Mouse (Mus musculus) embryonic fibroblast, embryonic 13.5 days (primary cell): Measurements from ENCODE around the gene Itgam. TPM values are rescaled to one million over a fixed set of nuclear protein-coding genes. Genes with fewer than 3 reads are reported as not detected.

Source experiments
- H3K27ac ChIP-seq: 2 replicates; pipeline ENCODE4 v1.5.1; 2012; ENCODE audit warnings: low read length, control low read depth, inconsistent platforms; ENCODE audit not compliant: insufficient read depth
- H3K4me1 ChIP-seq: 2 replicates; pipeline ENCODE4 v1.6.1; 2011; ENCODE audit warnings: low read length; ENCODE audit not compliant: control insufficient read depth, insufficient read depth
- H3K4me3 ChIP-seq: 2 replicates; pipeline ENCODE4 v1.5.1; 2011; ENCODE audit warnings: mild to moderate bottlenecking, control low read depth, low read length; ENCODE audit not compliant: insufficient read depth
- CTCF ChIP-seq: IDR thresholded peaks from 2 replicates; pipeline ENCODE4 v1.5.1; 2011; ENCODE audit warnings: mild to moderate bottlenecking, control low read depth, low read length, moderate library complexity, borderline replicate concordance; ENCODE audit not compliant: insufficient read depth
- POLR2A ChIP-seq: IDR thresholded peaks from 2 replicates; pipeline ENCODE4 v1.6.1; 2011; ENCODE audit warnings: low read depth, mild to moderate bottlenecking, control low read depth, low read length, moderate library complexity
- polyA plus RNA-seq: library from polyadenylated mRNA; stranded (reverse); fragments of >200 nt; gene quantifications from 2 replicates; pipeline ENCODE4 v1.2.4, GENCODE M21; 2011; ENCODE audit warnings: low read depth; ENCODE audit not compliant: missing spikeins, insufficient read length

The Itgam gene
- polyA plus RNA-seq, 1 experiment = 1.8 TPM

DNA sequence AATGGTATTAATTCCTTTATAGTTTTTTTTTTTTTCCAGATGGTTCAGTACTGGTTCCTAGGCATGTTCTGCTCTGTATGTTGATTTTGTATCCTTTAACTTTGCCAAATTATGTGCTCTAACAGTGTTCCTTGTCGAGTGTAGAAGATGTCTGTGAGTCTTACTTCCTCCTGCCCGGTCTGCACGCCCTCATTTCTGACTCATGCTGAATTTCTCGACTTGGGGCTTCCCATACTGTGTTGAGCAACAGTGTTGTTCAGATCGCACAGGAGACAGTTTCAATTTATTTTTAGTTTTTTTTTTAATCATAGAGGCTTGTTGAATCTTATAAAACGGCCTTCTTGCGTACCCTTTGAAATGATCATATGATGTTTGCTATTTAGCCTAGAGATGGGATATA, 26.7 kb downstream of the Itgam start:
- H3K4me3 ChIP-seq = no peak overlapping the region
- no peak for TF ChIP-seq CTCF
- TF ChIP-seq POLR2A = no peak
- no peaks in the 10 kb centered on the region for H3K4me1 ChIP-seq
- no peak overlapping the region for H3K27ac ChIP-seq

GRCm38 (mm10) chr7:128098135-128098534, 35.7 kb downstream of the Itgam start:
- no peak overlapping the region for H3K4me3 ChIP-seq
- no peak overlapping the region for H3K27ac ChIP-seq
- H3K4me1 ChIP-seq = no peaks in the 10 kb centered on the region
- TF ChIP-seq POLR2A = no peak
- no peak for TF ChIP-seq CTCF

- Histone ChIP-seq H3K4me3 (no peak overlapping the region), H3K4me1 (no peaks in the 10 kb centered on the region), H3K27ac (no peak overlapping the region)
- TF ChIP-seq CTCF (no peak), POLR2A (no peak)
Observed at GRCm38 (mm10) chr7:128100742-128101357, 38.4 kb downstream of the Itgam start.

- no peaks in the 10 kb centered on the region for H3K4me1 ChIP-seq
- H3K4me3 ChIP-seq = no peak overlapping the region
- no peak overlapping the region for H3K27ac ChIP-seq
- no peak for TF ChIP-seq POLR2A
- TF ChIP-seq CTCF = no peak; the same call in 1 of the 2 replicates
Observed at GRCm38 (mm10) chr7:128105246-128105645, 42.8 kb downstream of the Itgam start.

- TF ChIP-seq CTCF (no peak), POLR2A (no peak)
- Histone ChIP-seq H3K4me3 (no peak overlapping the region), H3K27ac (no peak overlapping the region), H3K4me1 (no peaks in the 10 kb centered on the region)
Observed at GRCm38 (mm10) chr7:128107462-128107861, 45.0 kb downstream of the Itgam start.

DNA sequence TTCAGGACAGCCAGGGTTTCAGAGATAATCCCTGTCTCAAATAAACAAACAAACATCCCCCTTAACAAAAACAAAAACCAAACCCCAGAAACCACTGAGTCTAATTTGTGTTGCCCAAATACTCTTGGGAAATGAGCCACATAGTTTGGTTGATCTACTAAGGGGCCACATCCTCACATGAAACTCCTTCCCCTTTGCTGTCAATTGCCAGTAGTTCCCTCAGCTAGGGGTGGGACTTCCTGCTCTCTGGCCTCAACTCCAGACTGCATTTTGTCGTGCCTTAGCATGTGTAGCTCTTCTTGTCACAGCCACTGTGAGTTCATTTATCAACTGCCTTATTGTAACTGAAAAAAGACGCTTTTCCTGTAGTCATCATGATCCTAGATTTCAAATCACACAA, 47.9 kb downstream of the Itgam start:
- Histone ChIP-seq H3K27ac (no peak overlapping the region), H3K4me1 (no peaks in the 10 kb centered on the region), H3K4me3 (no peak overlapping the region)
- no peak for TF ChIP-seq POLR2A
- no peak for TF ChIP-seq CTCF

DNA sequence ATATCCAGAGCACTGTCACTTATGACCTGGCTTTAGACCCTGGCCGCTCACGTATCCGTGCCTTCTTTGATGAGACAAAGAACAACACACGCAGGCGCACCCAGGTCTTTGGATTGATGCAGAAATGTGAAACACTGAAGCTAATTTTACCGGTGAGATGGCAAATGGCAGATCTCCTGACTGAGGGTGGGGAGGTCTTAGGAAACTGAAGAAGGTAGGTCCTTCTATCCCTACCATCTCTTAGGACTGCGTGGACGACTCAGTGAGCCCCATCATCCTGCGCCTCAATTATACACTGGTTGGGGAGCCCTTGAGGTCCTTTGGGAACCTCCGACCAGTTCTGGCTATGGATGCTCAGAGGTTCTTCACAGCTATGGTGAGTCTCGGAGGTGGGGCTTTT, 49.7 kb downstream of the Itgam start:
- H3K4me1 ChIP-seq = no peaks in the 10 kb centered on the region
- TF ChIP-seq CTCF (no peak), POLR2A (no peak)
- no peak overlapping the region for H3K4me3 ChIP-seq
- no peak overlapping the region for H3K27ac ChIP-seq

GRCm38 (mm10) chr7:128114371-128115105, 52.1 kb downstream of the Itgam start:
- Histone ChIP-seq H3K4me1 (no peaks in the 10 kb centered on the region), H3K27ac (no peak overlapping the region), H3K4me3 (no peak overlapping the region)
- TF ChIP-seq CTCF = no peak
- TF ChIP-seq POLR2A = no peak

GRCm38 (mm10) chr7:128115211-128115958, 52.9 kb downstream of the Itgam start:
- Histone ChIP-seq H3K27ac (no peak overlapping the region), H3K4me3 (no peak overlapping the region), H3K4me1 (no peaks in the 10 kb centered on the region)
- no peak for TF ChIP-seq POLR2A
- no peak for TF ChIP-seq CTCF

DNA sequence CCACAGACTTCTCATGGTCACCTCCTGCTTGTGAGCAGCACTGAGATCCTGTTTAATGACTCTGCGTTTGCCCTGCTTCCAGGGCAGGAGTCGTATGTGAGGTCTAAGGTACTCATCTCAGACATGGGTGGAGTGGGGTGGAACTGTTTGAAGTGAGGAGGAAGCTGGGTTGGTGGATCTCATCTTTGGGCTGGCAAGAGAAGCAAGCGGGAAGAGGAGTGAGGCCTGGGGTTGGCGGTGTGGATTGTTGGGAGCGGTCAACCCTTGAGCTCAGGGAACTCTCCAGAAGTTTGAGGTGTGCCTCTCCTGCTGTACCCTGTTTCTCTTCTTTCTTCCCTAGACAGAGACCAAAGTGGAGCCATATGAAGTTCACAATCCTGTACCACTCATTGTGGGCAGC, 54.0 kb downstream of the Itgam start:
- Histone ChIP-seq H3K4me3 (no peak overlapping the region), H3K27ac (no peak overlapping the region), H3K4me1 (no peaks in the 10 kb centered on the region)
- TF ChIP-seq POLR2A (no peak), CTCF (no peak)
